Mouse (Mus musculus): ENCODE measurements at regions not wholly inside any gene's neighbourhood (a gene's known extent, or its start where the extent isn't known, plus 50 kb on each side); places are given as distances from the start of the nearest gene placed in this dataset.
A peak's percentile ranks its signal among the peaks of the same experiment; 100 is the strongest.
"Not testable (repeated sequence)": the region's sequence is repeated elsewhere in the genome, so short reads cannot be mapped to it uniquely, and the experiment has no call there.

DNA sequence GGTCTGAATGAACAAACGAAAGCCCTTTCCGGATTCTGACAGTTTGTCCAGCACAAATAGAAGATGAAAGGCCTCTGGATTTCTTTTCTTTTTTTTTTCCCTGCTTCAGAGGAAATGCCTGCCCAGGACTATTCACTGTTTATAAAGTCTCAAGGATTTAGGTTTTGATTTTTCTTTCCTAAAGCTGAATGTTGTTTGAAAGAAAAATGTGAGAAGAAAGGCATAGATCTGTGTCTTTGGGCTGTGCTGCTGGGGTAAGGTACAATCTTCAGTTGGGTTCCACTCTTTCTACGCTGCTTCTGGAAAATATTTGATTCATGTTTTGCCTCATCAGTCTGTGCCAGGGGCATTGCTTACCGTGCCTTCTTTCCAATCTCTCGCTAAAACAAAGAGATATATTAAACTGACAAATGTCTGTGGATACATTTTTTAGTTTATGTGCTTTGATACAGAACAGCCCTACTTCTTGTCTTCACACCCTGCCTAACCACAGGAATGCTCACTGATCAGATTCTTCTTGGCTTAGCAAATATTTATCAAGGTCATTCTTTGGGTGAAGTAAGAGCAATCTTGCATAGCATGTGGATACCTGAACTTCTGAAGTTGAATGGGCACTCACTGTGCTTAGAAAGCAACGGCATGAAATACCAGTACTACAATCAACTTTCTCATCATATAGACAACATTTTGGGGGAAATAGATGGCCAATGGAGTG is 172.5 kb downstream of the Fam198b start:
- DNase-seq (ENCODE audit: extremely low spot score in 1 of 2, low spot score in 2 of 2) = no peak
- intact Hi-C loops (cut with DNase I) = loop anchor here (10.0 kb wide), 1 partner anchor 202 kb away; the partner anchor contains the start of gene Tmem144

- peak; percentile 40 to 42 for DNase-seq (ENCODE audit: extremely low spot score in 1 of 2, low spot score in 2 of 2)
- intact Hi-C loops (cut with DNase I) = loop anchor here (2.0 to 10.0 kb wide), 2 partner anchors 174 to 204 kb away; partner anchors contain the start of genes Fam198b and Tmem144
Measured at GRCm38 (mm10) chr3:80058722-80059121, 174.4 kb downstream of the Fam198b start.

GRCm38 (mm10) chr3:80070726-80071125 is 186.4 kb downstream of the Fam198b start:
- intact Hi-C loops (cut with DNase I) = no loop called here
- DNase-seq (ENCODE audit: extremely low spot score in 1 of 2, low spot score in 2 of 2) = no peak

GRCm38 (mm10) chr3:80079801-80080418 is 195.6 kb downstream of the Fam198b start:
- intact Hi-C loops (cut with DNase I) = loop anchor here (5.0 to 10.0 kb wide), 7 partner anchors 127 to 1845 kb away; partner anchors contain the start of gene Gria2
- peak; percentile 69 to 82 for DNase-seq (ENCODE audit: extremely low spot score in 1 of 2, low spot score in 2 of 2)

GRCm38 (mm10) chr3:80081210-80081609 is 196.9 kb downstream of the Fam198b start:
- intact Hi-C loops (cut with DNase I) = loop anchor here (5.0 to 10.0 kb wide), 7 partner anchors 126 to 1844 kb away; partner anchors contain the start of gene Gria2
- no peak for DNase-seq (ENCODE audit: extremely low spot score in 1 of 2, low spot score in 2 of 2)

DNA sequence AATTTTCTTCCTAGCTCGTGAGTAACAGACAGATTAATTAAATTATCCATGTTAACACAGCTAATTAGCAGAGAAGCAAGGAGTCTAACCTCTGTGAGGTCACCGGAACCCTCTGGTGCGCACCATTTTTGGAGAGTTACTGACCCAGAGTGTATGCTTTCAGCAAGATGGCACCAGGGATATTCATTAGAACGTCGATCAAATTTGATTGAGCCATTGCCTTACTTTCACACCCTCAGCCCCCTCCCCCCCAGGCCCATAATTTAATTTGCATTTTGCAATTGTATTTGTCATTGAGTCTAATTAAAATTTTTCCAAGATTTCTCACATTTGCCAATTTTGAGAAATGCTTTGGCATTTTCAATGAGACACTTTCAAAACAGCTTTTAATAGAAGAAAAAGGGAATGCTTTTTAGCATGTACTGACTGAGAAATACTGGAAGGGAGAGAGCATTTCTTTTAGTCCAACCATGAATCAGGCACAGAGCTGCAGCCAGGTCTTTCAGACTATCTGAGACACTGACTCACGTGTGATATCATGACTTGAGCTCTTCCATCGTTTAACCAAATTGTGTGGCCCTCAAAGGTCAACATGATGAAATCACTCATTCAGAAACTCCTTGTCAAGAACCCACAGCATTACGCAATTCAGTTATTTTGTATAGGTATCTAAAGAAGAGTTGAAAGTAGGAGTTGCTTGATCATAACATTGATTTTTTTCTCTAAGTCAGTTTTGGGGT is 198.6 kb downstream of the Fam198b start:
- intact Hi-C loops (cut with DNase I) = loop anchor here (5.0 to 10.0 kb wide), 7 partner anchors 124 to 1842 kb away; partner anchors contain the start of gene Gria2
- DNase-seq (ENCODE audit: extremely low spot score in 1 of 2, low spot score in 2 of 2) = no peak

- DNase-seq (ENCODE audit: extremely low spot score in 1 of 2, low spot score in 2 of 2) = peak in 1 of 2 experiments; percentile 16
- intact Hi-C loops (cut with DNase I) = loop anchor here (5.0 to 10.0 kb wide), 7 partner anchors 123 to 1841 kb away; partner anchors contain the start of gene Gria2
Measured at GRCm38 (mm10) chr3:80084168-80084567, 199.8 kb downstream of the Fam198b start.

DNA sequence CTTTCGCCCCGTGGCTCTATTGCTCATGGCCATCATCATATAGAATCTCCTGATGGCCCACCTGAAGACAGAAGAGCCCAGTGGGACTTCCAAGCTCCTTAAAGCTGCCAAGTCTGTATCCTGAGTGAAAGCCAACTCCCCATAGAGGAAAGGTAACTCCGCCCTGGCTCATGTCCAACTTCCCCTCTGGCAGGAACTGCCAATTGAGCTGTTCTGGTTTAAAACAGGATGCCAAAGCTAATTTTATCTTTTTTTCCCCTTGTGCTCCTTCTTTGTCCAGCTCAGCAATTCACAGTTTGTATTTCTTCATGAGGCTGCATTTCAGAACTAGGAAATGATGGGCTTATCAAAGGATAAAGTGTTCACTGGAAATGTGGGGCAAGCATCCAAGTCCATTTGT is 215.3 kb downstream of the Fam198b start:
- peak in 1 of 2 experiments; percentile 34 for DNase-seq (ENCODE audit: extremely low spot score in 1 of 2, low spot score in 2 of 2)
- intact Hi-C loops (cut with DNase I) = no loop called here

GRCm38 (mm10) chr3:80120177-80120736 is 235.9 kb downstream of the Fam198b start:
- intact Hi-C loops (cut with DNase I) = no loop called here
- DNase-seq (ENCODE audit: extremely low spot score in 1 of 2, low spot score in 2 of 2) = no peak

- DNase-seq (ENCODE audit: extremely low spot score in 1 of 2, low spot score in 2 of 2) = no peak
- intact Hi-C loops (cut with DNase I) = no loop called here
Measured at GRCm38 (mm10) chr3:80123666-80124065, 239.3 kb downstream of the Fam198b start.

DNA sequence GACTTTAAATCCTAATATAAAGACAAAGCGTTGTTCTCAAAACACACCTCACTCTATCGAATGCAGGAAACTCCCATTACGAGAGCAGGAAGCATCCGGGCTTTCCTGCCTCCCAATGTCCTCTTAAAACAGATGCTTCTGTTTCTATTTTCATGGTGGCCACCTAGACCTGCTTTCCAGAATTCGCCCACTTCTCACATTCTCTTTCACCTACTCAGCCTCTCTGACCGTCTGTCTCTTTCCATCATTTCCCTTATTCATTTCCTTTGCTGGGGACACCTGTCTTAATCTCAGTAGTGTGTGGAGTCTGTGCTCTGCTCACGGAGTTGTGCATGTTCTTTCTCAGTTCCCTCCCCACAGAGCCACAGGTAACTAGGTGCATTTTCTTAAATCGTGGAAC is 240.3 kb downstream of the Fam198b start:
- DNase-seq (ENCODE audit: extremely low spot score in 1 of 2, low spot score in 2 of 2) = no peak
- intact Hi-C loops (cut with DNase I) = no loop called here

- intact Hi-C loops (cut with DNase I) = no loop called here
- no peak for DNase-seq (ENCODE audit: extremely low spot score in 1 of 2, low spot score in 2 of 2)
Measured at GRCm38 (mm10) chr3:80141697-80142096, 257.4 kb downstream of the Fam198b start.

DNA sequence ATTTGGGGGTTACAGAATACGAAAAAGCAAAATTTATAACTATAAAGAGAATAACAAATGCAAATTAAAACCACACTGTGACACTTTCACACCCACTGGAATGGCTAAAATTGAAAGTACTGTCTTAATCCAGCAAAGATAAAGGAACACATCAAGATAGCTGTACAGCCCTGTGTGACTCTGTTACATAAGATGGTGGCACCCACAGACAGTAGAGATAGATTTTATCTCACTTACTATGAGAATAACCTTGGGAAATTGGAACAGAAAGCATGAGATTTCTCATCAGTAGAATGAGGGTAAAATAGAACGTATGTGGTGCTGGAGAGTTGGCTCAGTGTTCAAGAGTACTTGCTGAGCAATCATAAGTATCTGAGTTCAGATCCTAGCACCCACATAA is 276.1 kb downstream of the Fam198b start:
- peak in 1 of 2 experiments; percentile 12 for DNase-seq (ENCODE audit: extremely low spot score in 1 of 2, low spot score in 2 of 2)
- intact Hi-C loops (cut with DNase I) = no loop called here

DNA sequence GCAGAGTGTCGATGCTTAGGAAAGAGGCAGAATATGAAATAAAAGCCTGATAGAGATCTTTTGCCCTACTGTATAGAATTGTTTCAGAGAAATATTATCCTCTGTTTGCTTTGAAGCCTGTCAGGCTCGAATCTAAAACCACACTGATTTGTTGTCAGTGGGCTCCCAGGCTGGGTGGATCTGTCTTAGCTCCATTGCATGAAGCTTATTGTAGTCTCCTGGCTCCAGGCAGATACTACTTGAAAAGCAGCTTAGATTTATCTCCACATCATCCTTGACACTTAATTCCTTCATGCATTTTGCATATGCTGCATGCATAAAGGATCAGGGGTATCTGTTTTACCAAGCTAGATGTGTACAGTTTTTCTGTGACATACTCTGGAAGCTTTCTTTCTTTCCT is 297.4 kb downstream of the Fam198b start:
- intact Hi-C loops (cut with DNase I) = no loop called here
- DNase-seq (ENCODE audit: extremely low spot score in 1 of 2, low spot score in 2 of 2) = no peak

DNA sequence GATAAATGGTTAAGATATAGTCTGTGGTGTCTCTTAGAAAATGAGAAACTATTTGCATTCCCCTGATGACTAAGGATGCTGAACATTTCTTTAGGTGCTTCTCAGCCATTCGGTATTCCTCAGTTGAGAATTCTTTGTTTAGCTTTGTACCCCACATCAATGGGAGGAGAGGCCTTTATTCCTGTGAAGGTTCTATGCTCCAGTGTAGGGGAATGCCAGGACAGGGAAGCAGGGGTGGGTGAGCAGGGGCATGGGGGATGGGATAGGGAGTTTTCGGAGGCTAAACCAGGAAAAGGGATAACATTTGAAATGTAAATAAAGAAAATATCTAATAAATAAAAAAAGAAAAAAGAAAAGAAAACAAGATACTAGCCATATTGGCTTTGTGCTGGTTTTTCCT is 297.8 kb downstream of the Fam198b start:
- DNase-seq (ENCODE audit: extremely low spot score in 1 of 2, low spot score in 2 of 2); intact Hi-C loops (cut with DNase I): not testable (repeated sequence)

GRCm38 (mm10) chr3:80187406-80187805 is 303.1 kb downstream of the Fam198b start:
- intact Hi-C loops (cut with DNase I) = no loop called here

DNA sequence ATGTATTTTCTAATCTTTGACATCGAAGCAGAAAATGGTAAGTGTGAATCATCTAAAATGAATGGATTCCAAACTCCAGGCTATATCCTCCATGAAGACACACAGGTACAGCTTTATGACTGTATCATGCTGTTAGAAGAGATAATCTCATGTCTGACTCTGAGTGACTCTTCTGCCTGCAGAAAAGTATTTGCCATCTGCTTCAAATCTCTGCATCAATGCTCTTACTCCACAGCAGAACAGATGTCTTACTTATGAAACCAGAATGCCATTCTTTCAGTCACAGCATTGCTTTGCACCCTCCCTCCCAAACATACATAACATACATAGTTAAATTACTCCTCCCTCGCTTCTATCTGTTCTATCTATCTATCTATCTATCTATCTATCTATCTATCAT is 316.6 kb downstream of the Fam198b start:
- intact Hi-C loops (cut with DNase I) = no loop called here

More at GRCm38 (mm10) chr3:80187406-80187805, 303.1 kb downstream of the Fam198b start:
- no peak for DNase-seq (ENCODE audit: extremely low spot score in 1 of 2, low spot score in 2 of 2)

DNA sequence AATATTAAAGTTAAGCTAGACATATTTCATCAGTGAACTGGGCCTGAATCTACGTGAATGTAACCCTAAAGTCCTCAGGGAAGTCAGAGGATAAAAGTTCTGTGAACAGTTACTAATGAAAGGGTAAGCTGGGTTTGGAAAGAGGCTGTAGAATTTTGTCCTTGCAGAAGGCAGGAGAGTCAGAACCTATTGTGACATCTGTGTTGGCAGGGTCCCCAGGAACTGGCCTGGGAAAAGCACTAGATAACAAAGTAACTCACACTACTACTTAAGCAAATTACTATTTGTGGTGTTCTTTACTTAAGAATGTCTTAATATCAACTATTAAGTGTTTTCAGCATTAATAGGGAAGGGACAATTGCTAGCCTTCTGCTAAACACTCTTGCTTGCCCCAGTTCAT is 320.5 kb downstream of the Fam198b start:
- intact Hi-C loops (cut with DNase I) = loop anchor here (5.0 kb wide), 1 partner anchor 123 kb away; no protein-coding TSS in a partner anchor
- no peak for DNase-seq (ENCODE audit: extremely low spot score in 1 of 2, low spot score in 2 of 2)

More for the DNA sequence above, 316.6 kb downstream of the Fam198b start:
- no peak for DNase-seq (ENCODE audit: extremely low spot score in 1 of 2, low spot score in 2 of 2)

DNA sequence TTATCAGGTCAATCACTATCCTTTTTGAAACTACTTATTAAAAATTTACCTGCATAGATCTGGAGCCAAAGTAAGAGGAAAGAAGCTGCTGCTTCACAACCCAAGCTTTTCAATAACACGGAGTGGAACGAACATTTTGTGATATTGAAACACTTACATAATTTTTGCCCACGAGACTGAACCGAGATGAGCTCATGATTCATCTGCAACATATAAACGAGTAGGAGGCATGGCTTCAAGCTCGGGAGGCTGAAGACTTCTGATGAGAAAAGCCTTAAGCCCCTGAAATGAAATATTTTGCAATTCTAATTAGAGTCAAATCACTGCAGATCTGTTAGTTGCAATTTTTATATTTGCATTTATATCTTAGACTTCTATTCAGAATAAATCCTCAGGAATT is 321.0 kb downstream of the Fam198b start:
- intact Hi-C loops (cut with DNase I) = loop anchor here (5.0 kb wide), 1 partner anchor 123 kb away; no protein-coding TSS in a partner anchor

More for the DNA sequence above, 321.0 kb downstream of the Fam198b start:
- DNase-seq (ENCODE audit: extremely low spot score in 1 of 2, low spot score in 2 of 2) = peak in 1 of 2 experiments; percentile 29

Measured in left cerebral cortex, postnatal 10 days (tissue).